Mouse (Mus musculus): ENCODE measurements around the gene Sycp2l. TPM values are rescaled to one million over a fixed set of nuclear protein-coding genes. Genes with fewer than 3 reads are reported as not detected.
"Not testable (repeated sequence)": the region's sequence is repeated elsewhere in the genome, so short reads cannot be mapped to it uniquely, and the experiment has no call there.

Sycp2l gene
- total RNA-seq, 2 experiments from 2014 or later: not detected

- DNase-seq (ENCODE audit: extremely low spot score in 1 of 2, low spot score in 1 of 2): no peak
Measured at GRCm38 (mm10) chr13:41123666-41124225, 9.6 kb downstream of the Sycp2l start.

GRCm38 (mm10) chr13:41128326-41128725 lies 14.2 kb downstream of the Sycp2l start:
- DNase-seq (ENCODE audit: extremely low spot score in 1 of 2, low spot score in 1 of 2): no peak

DNA sequence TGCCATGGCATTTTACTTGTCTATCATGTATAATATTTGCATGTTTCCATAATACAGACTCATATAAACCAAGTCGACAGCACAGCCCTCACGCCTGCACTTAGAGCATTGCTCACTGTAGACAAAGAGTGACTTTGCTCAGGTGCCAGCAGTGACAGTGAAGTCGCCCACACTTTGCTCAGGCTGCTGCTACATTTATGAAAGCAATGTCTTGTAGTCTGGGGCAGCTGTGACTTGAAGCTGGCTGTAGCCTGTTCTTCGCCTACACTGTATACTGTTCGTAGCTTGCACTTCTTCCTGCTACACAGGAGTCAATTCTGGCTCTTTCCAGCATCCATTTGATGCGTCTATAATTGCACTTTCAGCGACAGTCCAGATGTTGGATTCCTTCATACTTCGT lies 15.0 kb downstream of the Sycp2l start:
- DNase-seq (ENCODE audit: extremely low spot score in 1 of 2, low spot score in 1 of 2): no peak

DNA sequence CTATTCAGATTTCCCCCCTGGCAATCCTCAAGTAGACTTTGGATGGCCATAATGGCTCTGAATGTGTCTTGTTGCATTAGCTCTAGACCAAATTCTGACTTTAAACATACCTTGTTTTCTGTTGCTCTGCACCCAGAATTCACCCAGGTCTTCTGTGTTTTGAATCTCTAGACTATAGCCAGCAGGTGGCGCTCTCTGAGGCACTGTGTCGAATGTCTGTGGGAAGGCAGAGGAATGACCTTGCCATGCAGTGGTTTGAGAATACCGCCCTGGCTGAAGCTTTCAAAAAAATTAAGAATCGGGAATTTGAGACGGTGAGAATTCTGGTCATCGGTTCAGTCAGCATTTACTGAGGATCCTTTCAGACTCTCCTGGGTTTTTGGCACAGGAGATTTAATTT lies 20.8 kb downstream of the Sycp2l start:
- peak; percentile 24 to 80 for DNase-seq (ENCODE audit: extremely low spot score in 1 of 2, low spot score in 1 of 2)

DNA sequence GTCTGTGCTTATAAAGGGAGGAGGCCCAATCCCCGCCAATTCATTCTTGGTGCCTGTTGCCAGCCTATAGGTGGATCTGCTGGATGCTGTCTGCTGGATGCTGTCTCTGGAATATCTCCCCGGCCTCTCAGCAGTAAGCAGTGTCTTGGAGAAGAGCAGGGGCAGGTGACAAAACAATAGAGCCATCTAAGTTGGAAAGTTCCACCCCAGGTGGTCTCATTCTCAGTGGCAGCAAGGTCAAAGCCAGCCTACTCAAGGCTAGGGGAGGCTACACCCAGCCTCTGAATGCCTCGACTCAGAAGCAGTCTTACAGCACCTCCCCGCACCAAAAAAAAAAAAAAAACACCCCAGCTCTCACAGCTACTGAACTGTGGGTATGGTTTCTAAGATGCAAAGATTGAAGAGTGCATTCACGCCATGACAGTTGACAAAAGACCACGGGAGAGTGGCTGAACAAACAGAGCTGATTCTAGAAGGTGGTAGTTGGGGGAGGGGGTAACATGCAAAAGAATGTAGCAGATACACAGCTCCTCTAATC lies 31.4 kb downstream of the Sycp2l start:
- DNase-seq (ENCODE audit: extremely low spot score in 1 of 2, low spot score in 1 of 2): no peak

GRCm38 (mm10) chr13:41146271-41146670 lies 32.2 kb downstream of the Sycp2l start:
- peak; percentile 66 to 87 for DNase-seq (ENCODE audit: extremely low spot score in 1 of 2, low spot score in 1 of 2)

DNA sequence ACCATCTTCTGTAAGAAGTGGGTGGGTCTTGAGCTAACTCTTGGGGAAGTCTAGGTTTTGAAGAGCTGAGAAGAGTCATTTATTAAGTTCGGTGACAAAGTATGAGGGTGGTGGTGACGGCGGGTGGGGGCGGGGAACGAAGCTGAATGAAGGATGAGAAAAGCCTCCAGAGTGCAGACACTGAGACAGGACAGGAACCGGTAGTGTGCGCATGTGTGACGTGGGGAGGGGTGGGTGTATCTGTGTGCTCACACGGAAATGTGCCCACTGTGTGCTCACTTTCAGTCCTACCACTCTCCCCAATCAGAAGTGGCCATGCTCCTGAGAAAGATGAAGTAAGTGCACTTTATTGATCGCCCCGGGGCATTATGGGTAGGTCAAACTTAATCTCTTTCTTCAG lies 39.0 kb downstream of the Sycp2l start:
- DNase-seq (ENCODE audit: extremely low spot score in 1 of 2, low spot score in 1 of 2): no peak

GRCm38 (mm10) chr13:41158426-41158825 lies 44.3 kb downstream of the Sycp2l start:
- DNase-seq (ENCODE audit: extremely low spot score in 1 of 2, low spot score in 1 of 2): no peak

GRCm38 (mm10) chr13:41187886-41188285 lies 73.8 kb downstream of the Sycp2l start:
- no peak for DNase-seq (ENCODE audit: extremely low spot score in 1 of 2, low spot score in 1 of 2)

GRCm38 (mm10) chr13:41195640-41196333 lies 81.7 kb downstream of the Sycp2l start:
- DNase-seq (ENCODE audit: extremely low spot score in 1 of 2, low spot score in 1 of 2): no peak

GRCm38 (mm10) chr13:41200861-41201260 lies 86.8 kb downstream of the Sycp2l start:
- no peak for DNase-seq (ENCODE audit: extremely low spot score in 1 of 2, low spot score in 1 of 2)

DNA sequence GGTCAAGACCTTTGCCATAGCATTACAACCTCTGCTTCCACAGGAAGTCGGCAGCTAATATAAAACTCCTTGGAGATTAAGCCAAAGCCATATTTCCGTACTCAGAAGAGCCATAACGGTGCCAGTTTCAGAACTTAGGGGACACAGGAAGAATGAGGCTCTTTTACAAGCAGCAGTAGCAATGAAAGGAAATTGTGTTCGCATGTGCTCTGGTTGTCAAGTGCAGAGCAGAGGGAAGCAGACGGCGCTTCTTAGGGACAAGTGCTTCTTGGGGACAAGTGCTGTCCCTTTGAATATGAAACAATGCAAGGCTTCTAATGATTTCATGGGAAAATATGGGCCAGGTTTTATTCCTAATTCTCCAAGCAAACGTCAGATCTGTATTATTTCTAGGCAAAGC lies 89.2 kb downstream of the Sycp2l start:
- no peak for DNase-seq (ENCODE audit: extremely low spot score in 1 of 2, low spot score in 1 of 2)

DNA sequence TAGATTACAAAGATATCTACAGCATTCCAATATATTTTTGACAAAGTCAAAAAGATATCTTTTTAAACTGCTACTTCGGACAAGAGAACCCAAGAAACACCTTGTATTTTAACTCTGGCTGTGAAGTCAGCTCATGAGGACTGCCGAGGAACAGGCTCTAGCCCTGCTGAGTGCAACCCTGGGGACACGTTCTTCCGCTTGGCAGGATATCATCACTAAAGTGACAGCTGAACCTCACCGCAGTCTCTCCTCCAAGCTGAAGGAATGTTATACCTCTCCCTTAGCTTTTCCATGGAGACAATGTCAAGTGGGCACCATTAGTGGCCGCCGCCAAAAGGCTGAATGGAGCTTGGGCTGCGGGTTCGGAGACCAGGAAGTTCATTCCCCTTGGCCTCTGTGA lies 89.6 kb downstream of the Sycp2l start:
- no peak for DNase-seq (ENCODE audit: extremely low spot score in 1 of 2, low spot score in 1 of 2)

DNA sequence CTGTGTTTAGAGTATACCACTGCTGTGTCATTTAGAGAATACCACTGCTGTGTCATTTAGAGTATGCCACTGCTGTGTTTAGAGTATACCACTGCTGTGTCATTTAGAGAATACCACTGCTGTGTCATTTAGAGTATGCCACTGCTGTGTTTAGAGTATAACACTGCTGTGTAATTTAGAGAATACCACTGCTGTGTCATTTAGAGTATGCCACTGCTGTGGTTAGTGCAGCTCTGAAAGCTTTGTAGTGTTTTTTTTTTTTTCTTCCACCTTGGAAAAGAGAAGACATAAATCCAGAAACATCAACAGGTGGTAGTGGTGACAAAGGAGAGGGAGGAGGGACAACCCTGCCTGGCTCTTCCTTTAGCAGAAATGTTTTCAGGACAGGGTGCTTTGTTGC lies 91.5 kb downstream of the Sycp2l start:
- not testable (repeated sequence) for DNase-seq (ENCODE audit: extremely low spot score in 1 of 2, low spot score in 1 of 2)

GRCm38 (mm10) chr13:41206241-41206640 lies 92.1 kb downstream of the Sycp2l start:
- no peak for DNase-seq (ENCODE audit: extremely low spot score in 1 of 2, low spot score in 1 of 2)

GRCm38 (mm10) chr13:41211276-41211675 lies 97.2 kb downstream of the Sycp2l start:
- no peak for DNase-seq (ENCODE audit: extremely low spot score in 1 of 2, low spot score in 1 of 2)

DNA sequence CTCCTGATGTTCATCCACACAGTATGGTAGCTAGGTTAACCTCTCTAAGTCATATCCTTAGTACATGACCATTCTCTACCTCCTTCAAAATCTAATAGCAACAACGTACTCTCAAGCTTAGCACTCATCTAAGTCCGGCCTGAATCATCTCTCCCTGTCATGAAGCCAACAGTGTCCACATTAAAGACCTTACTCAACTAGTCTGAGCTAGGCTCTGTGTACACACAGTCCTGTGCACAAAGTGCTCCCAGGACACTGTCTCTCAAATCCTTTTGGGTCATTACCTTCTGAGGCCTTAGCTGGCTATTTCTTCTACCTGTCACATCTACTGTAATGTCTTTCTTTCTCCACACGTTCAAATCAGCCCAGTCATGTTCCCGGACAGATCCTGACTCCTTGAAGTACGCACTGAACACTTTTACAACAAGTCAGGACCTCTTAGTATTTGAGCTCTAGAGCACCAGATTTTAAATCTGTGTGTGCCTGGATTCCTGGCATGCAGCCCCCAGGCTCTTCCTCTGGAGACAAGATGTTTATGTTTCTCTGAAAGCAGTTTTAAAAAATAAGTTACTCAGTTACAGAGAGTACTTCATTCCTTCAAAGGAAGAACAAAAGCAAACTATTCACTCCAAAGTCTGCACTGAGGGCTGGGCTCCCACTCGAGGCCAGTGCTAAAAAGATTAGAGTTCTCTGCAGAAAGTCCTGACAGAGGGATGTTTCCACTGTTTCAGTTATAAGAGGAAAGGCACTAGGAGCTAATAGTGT lies 98.6 kb downstream of the Sycp2l start:
- DNase-seq (ENCODE audit: extremely low spot score in 1 of 2, low spot score in 1 of 2): no peak

DNA sequence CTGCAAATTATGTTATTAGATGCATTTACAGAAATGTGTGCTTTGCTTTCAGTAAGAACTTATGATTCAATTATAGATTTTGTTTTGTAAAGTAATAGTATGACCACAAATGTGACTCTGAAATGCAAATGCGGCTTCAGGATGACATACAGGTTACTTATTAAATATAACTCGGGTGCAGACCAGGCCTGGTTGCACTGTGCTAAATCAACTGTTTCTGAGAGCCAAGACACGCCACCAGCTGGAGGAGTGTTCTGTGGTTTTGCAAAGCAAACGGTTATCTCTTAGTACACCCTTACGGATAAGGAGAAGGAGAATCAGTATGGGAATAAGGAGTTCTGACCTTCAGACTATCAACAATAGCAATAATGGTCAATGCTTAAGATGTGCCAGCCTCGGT lies 101.6 kb downstream of the Sycp2l start:
- DNase-seq (ENCODE audit: extremely low spot score in 1 of 2, low spot score in 1 of 2): no peak

DNA sequence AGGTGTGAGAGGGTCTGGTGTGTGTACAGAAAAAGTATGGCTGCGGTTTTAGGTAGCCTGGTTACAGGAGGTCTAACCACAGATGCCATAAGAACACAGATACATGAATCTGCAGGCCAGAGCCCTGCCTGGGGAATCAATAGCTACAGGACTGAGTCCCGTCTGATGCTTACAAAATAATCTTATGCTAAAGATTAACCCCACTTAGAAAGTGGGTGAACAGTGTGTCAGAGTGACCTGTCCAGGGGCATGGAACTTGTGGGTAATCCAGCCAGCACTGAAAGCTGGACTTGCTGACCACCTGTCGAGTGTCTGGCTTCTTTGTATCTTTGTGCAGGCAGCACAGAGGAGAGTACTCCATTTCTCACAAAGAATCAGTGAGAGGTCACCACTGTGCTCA lies 102.1 kb downstream of the Sycp2l start:
- no peak for DNase-seq (ENCODE audit: extremely low spot score in 1 of 2, low spot score in 1 of 2)

DNA sequence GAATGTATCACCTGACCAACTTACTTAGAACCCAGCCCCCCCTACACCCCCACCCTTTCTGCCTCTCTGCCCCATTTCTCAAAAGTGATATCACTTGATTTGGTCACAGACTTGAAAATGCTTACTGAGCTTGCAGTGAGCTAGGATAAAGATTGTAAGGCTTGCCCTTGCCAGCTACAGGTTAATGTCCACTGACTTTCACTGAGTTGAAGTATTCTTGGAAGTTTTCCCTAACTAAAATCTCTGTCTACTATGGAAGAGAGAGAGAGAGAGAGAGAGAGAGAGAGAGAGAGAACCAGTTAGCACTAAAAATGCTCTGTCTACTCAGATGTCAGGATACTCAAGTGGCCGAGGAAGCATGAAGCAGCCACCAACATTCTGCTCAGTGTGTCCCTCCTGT lies 104.9 kb downstream of the Sycp2l start:
- no peak for DNase-seq (ENCODE audit: extremely low spot score in 1 of 2, low spot score in 1 of 2)

DNA sequence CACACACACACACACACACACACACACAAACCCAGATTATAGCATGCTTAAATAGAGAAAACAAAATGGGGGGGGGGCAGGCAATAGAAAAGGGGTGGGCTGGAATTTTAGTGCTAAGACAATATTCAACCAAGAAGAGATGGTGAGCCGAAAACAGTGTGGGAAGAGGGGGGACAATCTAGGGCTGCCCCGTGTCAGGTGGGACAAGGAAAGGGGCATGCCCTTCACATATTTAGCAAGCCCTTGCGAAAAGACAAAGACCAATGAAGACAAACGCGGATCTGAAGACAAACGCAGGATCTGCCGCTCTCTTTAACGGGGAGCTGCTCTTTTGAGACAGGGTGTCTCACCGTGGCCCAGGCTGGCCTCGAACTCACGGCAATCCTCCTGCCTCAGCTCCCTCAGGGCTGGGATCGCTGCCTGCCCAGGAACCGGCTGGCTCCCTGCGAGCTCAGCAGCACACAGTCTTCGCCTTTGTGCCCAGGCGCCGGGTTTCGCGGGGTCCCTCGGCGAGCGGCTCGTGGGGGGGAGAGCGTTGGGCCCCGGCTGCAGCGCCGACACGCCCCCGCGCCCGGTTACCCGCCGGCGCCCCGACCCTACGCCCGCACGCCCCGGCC lies 105.7 kb downstream of the Sycp2l start:
- peak in 1 of 2 experiments; percentile 34 for DNase-seq (ENCODE audit: extremely low spot score in 1 of 2, low spot score in 1 of 2)
